Mouse (Mus musculus) thymus, adult 2 months (tissue): ENCODE data around the gene Mcoln1. TPM values are rescaled to one million over a fixed set of nuclear protein-coding genes. Genes with fewer than 3 reads are reported as not detected.
A peak's percentile ranks its signal among the peaks of the same experiment; 100 is the strongest.

ENCODE experiments used
- DNase-seq: peaks from one replicate; pipeline ENCODE4 v3.0.0; 2021
- H3K27ac ChIP-seq: fragments of 200-500 bp; 2 replicates; pipeline ENCODE4 v1.5.1; 2012; ENCODE audit warnings: low read length, control low read depth; ENCODE audit not compliant: control insufficient read depth, insufficient read depth
- H3K27me3 ChIP-seq: fragments of 200-500 bp; 2 replicates; pipeline ENCODE4 v1.6.1; 2012; ENCODE audit warnings: mild to moderate bottlenecking, low read length, moderate library complexity, mixed read lengths; ENCODE audit not compliant: control insufficient read depth, insufficient read depth
- H3K36me3 ChIP-seq: fragments of 200-500 bp; 2 replicates; pipeline ENCODE4 v1.6.1; 2012; ENCODE audit warnings: mild to moderate bottlenecking, low read length, moderate library complexity; ENCODE audit not compliant: control insufficient read depth, insufficient read depth
- H3K4me1 ChIP-seq: fragments of 200-500 bp; replicated peaks from 2 replicates; pipeline ENCODE4 v1.6.1; 2012; ENCODE audit warnings: low read length; ENCODE audit not compliant: control insufficient read depth, insufficient read depth
- H3K4me3 ChIP-seq: fragments of 200-500 bp; 2 replicates; pipeline ENCODE4 v1.5.1; 2012; ENCODE audit warnings: mild to moderate bottlenecking, low read length, control low read depth, moderate library complexity; ENCODE audit not compliant: control insufficient read depth, insufficient read depth
- CTCF ChIP-seq: fragments of 200-500 bp; IDR thresholded peaks from 2 replicates; pipeline ENCODE4 v1.5.1; 2012; ENCODE audit warnings: mild to moderate bottlenecking, control low read depth, low read length, moderate library complexity, borderline replicate concordance; ENCODE audit not compliant: control insufficient read depth, poor library complexity, insufficient read depth; ENCODE audit errors: extremely low read depth
- POLR2A ChIP-seq: fragments of 200-500 bp; IDR thresholded peaks from 2 replicates; pipeline ENCODE4 v1.6.1; 2012; ENCODE audit warnings: mild to moderate bottlenecking, low read length, control low read depth, moderate library complexity; ENCODE audit not compliant: control insufficient read depth, poor library complexity, insufficient read depth; ENCODE audit errors: extremely low read depth
- WGBS: fragments of 180-500 bp; shearing (Covaris S2); methylation state at CpG from one replicate; pipeline ENCODE4 v1.1.7; 2018; 5-methylcytosine and 5-hydroxymethylcytosine counted together
- polyA plus RNA-seq: library from polyadenylated mRNA; depleted of rRNA; stranded (reverse); fragments of >200 nt; gene quantifications from 2 replicates; pipeline ENCODE4 v1.2.3, GENCODE M21; 2012; rRNA removed

Mcoln1 gene
- 312 and 481 TPM in 2 replicates for polyA plus RNA-seq

- H3K4me1 ChIP-seq: peaks cover 2% of the 10 kb centered on the region; the same call in 1 of the 2 replicates
- DNase-seq: peak; percentile 99
- TF ChIP-seq CTCF (0 out of 2 replicates have a peak, but pooled peaks have one; percentile 55), POLR2A (peak; percentile 79)
- peak within 1 kb of the TSS; percentile 15 for H3K27ac ChIP-seq
- under 1% methylated on average over 70 of the region's 70 CpGs for WGBS
- no peaks in the 10 kb centered on the region for H3K27me3 ChIP-seq
- peak within 1 kb of the TSS; percentile 72 for H3K4me3 ChIP-seq
- no peaks in the 10 kb centered on the region for H3K36me3 ChIP-seq
These were observed at the start of gene Mcoln1 for GRCm38 (mm10) chr8:3500235-3501090. TSS of gene Mcoln1 (plus strand) at chr8:3500457.

DNA sequence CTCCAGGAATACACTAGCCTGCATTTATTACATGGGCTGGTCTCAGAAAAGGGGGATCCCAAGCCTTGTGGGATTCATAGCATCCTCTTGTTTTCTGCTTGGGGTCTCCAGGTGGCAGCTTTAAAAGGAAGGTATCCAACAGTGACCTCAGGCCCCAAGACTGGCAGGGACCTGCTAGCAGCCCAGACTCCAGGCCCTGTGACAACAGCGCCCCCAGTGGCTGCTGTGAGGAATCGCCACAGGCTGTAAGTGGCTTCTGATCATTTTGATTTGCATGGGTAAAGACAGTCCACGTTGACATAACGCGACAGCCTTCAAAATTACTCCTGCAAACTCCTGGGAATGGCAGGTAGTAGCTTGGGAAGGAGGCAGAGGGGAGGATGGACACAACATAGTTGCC, 49.6 kb upstream of the Mcoln1 start:
- Histone ChIP-seq H3K27ac (no peak overlapping the region), H3K27me3 (no peaks in the 10 kb centered on the region), H3K36me3 (peaks cover 80% of the 10 kb centered on the region), H3K4me3 (no peak overlapping the region), H3K4me1 (no peaks in the 10 kb centered on the region)
- WGBS: 63% methylated on average over 5 of the region's 5 CpGs
- no peak for DNase-seq
- TF ChIP-seq POLR2A (no peak), CTCF (peak; percentile 88)

DNA sequence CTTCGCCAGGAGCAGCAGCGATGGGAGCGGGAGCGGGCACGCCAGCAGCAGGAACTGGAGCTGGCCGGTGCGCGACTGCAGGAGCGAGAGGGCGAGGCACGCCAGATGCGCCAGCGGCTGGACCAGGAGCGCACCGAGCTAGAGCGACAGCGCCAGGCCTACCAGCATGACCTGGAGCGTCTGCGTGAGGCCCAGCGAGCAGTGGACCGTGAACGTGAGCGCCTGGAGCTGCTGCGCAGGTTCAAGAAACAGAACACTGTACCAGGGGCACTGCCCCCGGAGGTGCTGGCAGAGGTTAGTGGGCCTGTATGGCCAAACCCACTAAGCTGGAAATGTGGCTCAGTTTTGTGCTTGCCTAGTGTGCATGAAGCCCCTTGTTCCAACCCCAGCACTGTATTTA, 48.3 kb upstream of the Mcoln1 start:
- Histone ChIP-seq H3K27me3 (no peaks in the 10 kb centered on the region), H3K27ac (no peak overlapping the region), H3K4me1 (no peaks in the 10 kb centered on the region), H3K36me3 (peaks cover 79% of the 10 kb centered on the region), H3K4me3 (no peak overlapping the region)
- TF ChIP-seq CTCF (no peak), POLR2A (no peak)
- WGBS: 98% methylated on average over 25 of the region's 25 CpGs
- DNase-seq: no peak

DNA sequence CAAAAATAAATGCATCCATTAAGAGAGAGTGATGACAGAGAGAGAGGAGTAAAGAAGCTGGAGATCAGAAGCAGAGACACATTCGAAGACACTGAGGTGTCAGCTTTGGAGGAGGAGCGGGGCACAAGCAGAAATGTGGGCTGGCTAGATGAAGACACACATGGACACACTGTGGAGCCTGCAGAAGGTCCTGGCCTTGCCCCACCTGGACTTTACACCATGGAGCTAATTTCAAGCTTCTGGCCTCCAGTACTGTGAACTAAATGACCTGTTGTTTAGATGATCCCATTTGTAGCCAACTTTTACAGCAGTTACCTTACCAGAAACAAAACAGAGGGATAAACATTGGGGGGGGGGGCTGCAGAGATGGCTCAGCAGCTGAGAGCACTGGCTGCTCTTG, 37.0 kb upstream of the Mcoln1 start:
- Histone ChIP-seq H3K27me3 (no peaks in the 10 kb centered on the region), H3K4me1 (peaks cover 4% of the 10 kb centered on the region; the same call in 1 of the 2 replicates), H3K36me3 (no peaks in the 10 kb centered on the region), H3K27ac (no peak overlapping the region), H3K4me3 (no peak overlapping the region)
- no peak for TF ChIP-seq POLR2A
- WGBS: 100% methylated on average over 2 of the region's 2 CpGs
- no peak for DNase-seq

DNA sequence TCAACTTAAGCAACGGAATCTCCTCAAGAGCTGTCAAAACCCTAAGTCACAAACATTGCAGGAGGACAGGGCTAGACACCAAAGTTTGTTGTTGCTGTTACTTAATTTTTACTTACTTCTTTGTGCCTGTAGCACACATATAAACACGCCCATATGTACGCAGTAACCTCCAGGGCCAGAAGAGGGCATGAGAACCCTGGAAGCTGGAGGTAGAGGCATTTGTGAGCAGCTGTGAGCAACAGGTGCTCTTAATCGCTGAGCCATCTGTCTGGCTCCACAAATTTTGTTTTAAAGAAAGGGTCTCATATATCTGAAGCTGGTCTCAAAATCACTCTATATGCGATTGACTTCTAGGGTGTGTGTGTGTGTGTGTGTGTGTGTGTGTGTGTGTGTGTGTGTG, 35.9 kb upstream of the Mcoln1 start:
- TF ChIP-seq CTCF (no peak), POLR2A (no peak)
- 66% methylated on average over 5 of the region's 5 CpGs for WGBS
- DNase-seq: peak; percentile 63
- no peaks in the 10 kb centered on the region for H3K27me3 ChIP-seq
- no peak overlapping the region for H3K27ac ChIP-seq
- no peak overlapping the region for H3K4me3 ChIP-seq
- H3K36me3 ChIP-seq: no peaks in the 10 kb centered on the region
- H3K4me1 ChIP-seq: peaks cover 5% of the 10 kb centered on the region; the same call in 1 of the 2 replicates

DNA sequence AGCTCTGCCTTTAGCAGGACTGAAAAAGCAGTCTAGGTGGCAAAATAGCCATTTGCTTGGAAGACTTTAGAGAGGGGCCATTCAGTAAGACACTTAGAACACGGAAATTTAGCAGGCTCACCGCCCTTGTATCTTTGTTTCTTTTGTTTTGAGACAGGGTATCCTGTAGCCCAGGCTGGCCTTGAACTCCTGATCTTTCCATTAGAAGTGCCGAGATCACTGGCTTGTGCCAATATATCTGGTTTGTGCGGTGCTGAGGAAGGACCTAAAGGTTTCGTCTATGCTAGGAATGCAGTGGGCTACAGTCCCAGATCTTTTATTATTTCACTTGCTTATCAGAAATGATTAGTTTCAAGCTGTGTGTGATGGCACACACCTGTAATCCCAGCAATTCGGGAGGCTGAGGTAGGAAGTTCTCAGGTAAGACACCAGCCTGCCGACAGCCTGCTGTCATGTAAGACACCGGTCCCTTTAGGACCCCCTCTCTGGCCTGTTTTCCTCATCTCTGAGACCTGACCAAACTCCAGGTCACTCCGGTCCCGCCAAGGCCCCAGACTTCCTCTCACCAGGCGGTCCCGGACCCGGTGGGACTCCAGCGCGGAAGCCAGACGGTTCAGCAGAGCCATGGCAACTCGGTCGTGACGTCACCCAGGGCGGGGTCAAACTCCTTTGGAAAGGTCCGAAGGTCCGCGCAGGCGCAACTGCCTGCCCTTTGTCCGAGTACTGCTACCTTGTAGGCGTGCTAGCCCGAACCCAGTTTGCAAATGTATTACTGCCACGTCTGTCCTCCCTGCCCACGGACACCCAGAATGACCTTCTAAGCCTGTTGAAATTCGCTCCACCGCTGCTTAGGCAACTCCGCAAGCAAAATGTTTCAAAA, 33.0 kb upstream of the Mcoln1 start, which contains the start of gene Pex11g:
TSS of gene Pex11g (minus strand) at position 675 of the 880 bp plus-strand sequence.
- Histone ChIP-seq H3K4me3 (peak within 1 kb of the TSS; percentile 52), H3K36me3 (no peaks in the 10 kb centered on the region), H3K4me1 (peaks cover 5% of the 10 kb centered on the region; the same call in 1 of the 2 replicates), H3K27ac (no peak within 1 kb of the TSS), H3K27me3 (no peaks in the 10 kb centered on the region)
- WGBS: 8% methylated on average over 32 of the region's 32 CpGs
- TF ChIP-seq POLR2A (peak; percentile 43; the same call in 1 of the 2 replicates), CTCF (peak; percentile 35; the same call in 1 of the 2 replicates)
- peak; percentile 91 for DNase-seq
